Mouse (Mus musculus) neutrophil, adult 59 days (primary cell): ENCODE results near the gene Olfr504. TPM values are rescaled to one million over a fixed set of nuclear protein-coding genes. Genes with fewer than 3 reads are reported as not detected.

Experiments used
- total RNA-seq, 2 experiments: library from RNA; stranded (reverse); gene quantifications; 1 replicate in 1 of 2; 2 replicates in 1 of 2; pipeline ENCODE4 v1.2.4; 2023

Gene Olfr504
- not detected for total RNA-seq

GRCm38 (mm10) chr7:108565693-108566092, at the start of gene Olfr504:
Gene Olfr504, minus strand, starts transcription at chr7:108565793.

GRCm38 (mm10) chr7:108610487-108610886, 44.9 kb upstream of the Olfr504 start, which contains the start of gene Olfr506:
Gene Olfr506, plus strand, starts transcription at chr7:108610787.

GRCm38 (mm10) chr7:108544227-108544626, 21.4 kb downstream of the Olfr504 start, which contains the start of gene Olfr503:
Gene Olfr503, plus strand, starts transcription at chr7:108544527.

GRCm38 (mm10) chr7:108524965-108525364, 40.6 kb downstream of the Olfr504 start, which contains the start of gene Olfr502:
Gene Olfr502, minus strand, starts transcription at chr7:108525065.

Other genes starting within 250 kb of the Olfr504 start
- gene Olfr492, start 242.1 kb downstream of the Olfr504 start, total RNA-seq: not detected
- gene Olfr493, start 218.8 kb downstream of the Olfr504 start, total RNA-seq: not detected
- gene Olfr494, start 200.5 kb downstream of the Olfr504 start, total RNA-seq: not detected
- not detected for gene Olfr495, start 172.6 kb downstream of the Olfr504 start, total RNA-seq
- gene Olfr497, start 145.4 kb downstream of the Olfr504 start, total RNA-seq: not detected
- gene Olfr498, start 100.5 kb downstream of the Olfr504 start, total RNA-seq: not detected
- not detected for gene Olfr502, start 40.7 kb downstream of the Olfr504 start, total RNA-seq
- not detected for gene Olfr503, start 21.3 kb downstream of the Olfr504 start, total RNA-seq
- gene Olfr506, start 45.0 kb upstream of the Olfr504 start, total RNA-seq: not detected
- gene Olfr507, start 56.0 kb upstream of the Olfr504 start, total RNA-seq: not detected
- not detected for gene Olfr508, start 64.2 kb upstream of the Olfr504 start, total RNA-seq
- gene Olfr509, start 86.1 kb upstream of the Olfr504 start, total RNA-seq: not detected
- gene Olfr510, start 100.6 kb upstream of the Olfr504 start, total RNA-seq: not detected
- gene Olfr512, start 147.5 kb upstream of the Olfr504 start, total RNA-seq: not detected
- not detected for gene Olfr513, start 185.2 kb upstream of the Olfr504 start, total RNA-seq